In genomic region chr1:133797979-133798820, GRCm38 (mm10) we compare ENCODE assay signal across 8 mouse cellular contexts. TPM values are rescaled to one million over a fixed set of nuclear protein-coding genes. Genes with fewer than 3 reads are reported as not detected.
A peak's percentile ranks its signal among the peaks of the same experiment; 100 is the strongest.
DNase-seq lines count a peak whose midpoint lies in the region; ATAC-seq and TF ChIP-seq lines count a peak whose summit lies in the region.

No protein-coding gene starts in this region.

- H3K4me3 ChIP-seq in embryonic facial prominence, embryonic 14.5 days (ENCODE audit: low read depth, low read length): peak overlapping the region; percentile 57
- peak overlapping the region; percentile 65 for H3K4me3 ChIP-seq in intestine, embryonic 15.5 days (replicated peaks)
- H3K4me3 ChIP-seq in lung, postnatal 0 days (ENCODE audit: low read depth, low read length): peak overlapping the region; percentile 59; the same call in 1 of the 2 replicates
- H3K4me3 ChIP-seq in stomach, embryonic 15.5 days (replicated peaks): peak overlapping the region; percentile 59

- TF ChIP-seq CTCF in lung, postnatal 0 days (IDR thresholded peaks at IDR 0.05): no peak

- H3K27me3 ChIP-seq in embryonic facial prominence, embryonic 14.5 days (replicated peaks; ENCODE audit: control insufficient read depth, insufficient read depth, low read length): no peaks in the 10 kb centered on the region
- H3K27me3 ChIP-seq in intestine, embryonic 15.5 days (replicated peaks): no peaks in the 10 kb centered on the region
- H3K27me3 ChIP-seq in lung, postnatal 0 days (replicated peaks; ENCODE audit: insufficient read depth, low read length): no peaks in the 10 kb centered on the region
- H3K27me3 ChIP-seq in stomach, embryonic 15.5 days (replicated peaks): no peaks in the 10 kb centered on the region

- H3K27ac ChIP-seq in embryonic facial prominence, embryonic 14.5 days (replicated peaks; ENCODE audit: low read depth, low read length): 0 out of 2 replicates have a peak overlapping the region, but pooled peaks have one; percentile 18
- H3K27ac ChIP-seq in intestine, embryonic 15.5 days: 0 out of 2 replicates have a peak overlapping the region, but pooled peaks have one; percentile 22
- H3K27ac ChIP-seq in lung, postnatal 0 days (ENCODE audit: low read length): no peak overlapping the region
- H3K27ac ChIP-seq in stomach, embryonic 15.5 days: peak overlapping the region; percentile 16; the same call in 1 of the 2 replicates

- TF ChIP-seq EP300 in lung, postnatal 0 days (IDR thresholded peaks at IDR 0.05): peak; percentile 47; the same call in 1 of the 2 replicates

- 36% methylated on average over 9 of the region's 9 CpGs for WGBS in embryonic facial prominence, embryonic 14.5 days
- WGBS in intestine, embryonic 15.5 days: 30% methylated on average over 9 of the region's 9 CpGs
- WGBS in lung, postnatal 0 days: 35% methylated on average over 9 of the region's 9 CpGs
- 31% methylated on average over 9 of the region's 9 CpGs for WGBS in stomach, embryonic 15.5 days

- H3K4me2 ChIP-seq in embryonic facial prominence, embryonic 14.5 days (ENCODE audit: low read depth, low read length): peak overlapping the region; percentile 67
- H3K4me2 ChIP-seq in intestine, embryonic 15.5 days (replicated peaks): peak overlapping the region; percentile 94
- peak overlapping the region; percentile 89 for H3K4me2 ChIP-seq in lung, postnatal 0 days (replicated peaks; ENCODE audit: low read depth, low read length)
- H3K4me2 ChIP-seq in stomach, embryonic 15.5 days: peak overlapping the region; percentile 91

- H3K9ac ChIP-seq in embryonic facial prominence, embryonic 14.5 days (ENCODE audit: low read depth, low read length): peak overlapping the region; percentile 32; the same call in 1 of the 2 replicates
- no peak overlapping the region for H3K9ac ChIP-seq in intestine, embryonic 15.5 days
- H3K9ac ChIP-seq in lung, postnatal 0 days (replicated peaks; ENCODE audit: low read depth): 0 out of 2 replicates have a peak overlapping the region, but pooled peaks have one; percentile 8
- H3K9ac ChIP-seq in stomach, embryonic 15.5 days: no peak overlapping the region

- no peaks in the 10 kb centered on the region for H3K36me3 ChIP-seq in embryonic facial prominence, embryonic 14.5 days (ENCODE audit: control insufficient read depth, insufficient read depth, low read length)
- no peaks in the 10 kb centered on the region for H3K36me3 ChIP-seq in intestine, embryonic 15.5 days
- no peaks in the 10 kb centered on the region for H3K36me3 ChIP-seq in lung, postnatal 0 days (ENCODE audit: insufficient read depth, low read length)
- H3K36me3 ChIP-seq in stomach, embryonic 15.5 days: 0 out of 2 replicates have a peak, but pooled peaks cover 8% of the 10 kb centered on the region

- intact Hi-C loops in heart, postnatal 10 days (cut with DNase I): no loop called here
- intact Hi-C loops in left cerebral cortex, postnatal 36 days (cut with DNase I): no loop called here

- ATAC-seq in embryonic facial prominence, embryonic 14.5 days (ENCODE audit: low read depth): no peak
- ATAC-seq in intestine, embryonic 15.5 days: peak; percentile 57
- peak; percentile 33 for ATAC-seq in lung, postnatal 0 days
- ATAC-seq in stomach, embryonic 15.5 days (ENCODE audit: insufficient read depth, low FRiP score, low read depth): peak; percentile 80
- ATAC-seq in frontal cortex, adult (ENCODE audit: low TSS enrichment): no peak

- no peaks in the 10 kb centered on the region for H3K9me3 ChIP-seq in embryonic facial prominence, embryonic 14.5 days (ENCODE audit: control insufficient read depth, low read length)
- H3K9me3 ChIP-seq in intestine, embryonic 15.5 days: no peaks in the 10 kb centered on the region
- no peaks in the 10 kb centered on the region for H3K9me3 ChIP-seq in lung, postnatal 0 days (ENCODE audit: low read length)
- H3K9me3 ChIP-seq in stomach, embryonic 15.5 days: no peaks in the 10 kb centered on the region

- peak; percentile 96 for DNase-seq in heart, adult 11 months
- no peak for DNase-seq in heart, postnatal 10 days
- peak; percentile 34 for DNase-seq in embryonic facial prominence, embryonic 14.5 days (ENCODE audit: low spot score)
- peak; percentile 55 for DNase-seq in lung, postnatal 0 days (ENCODE audit: low spot score)
- no peak for DNase-seq in left cerebral cortex, postnatal 36 days (ENCODE audit: low spot score in 2 of 2)

- H3K4me1 ChIP-seq in embryonic facial prominence, embryonic 14.5 days (ENCODE audit: control insufficient read depth, insufficient read depth, low read length): peaks cover 35% of the 10 kb centered on the region
- peaks cover 35% of the 10 kb centered on the region for H3K4me1 ChIP-seq in intestine, embryonic 15.5 days (replicated peaks)
- peaks cover 21% of the 10 kb centered on the region; the same call in 1 of the 2 replicates for H3K4me1 ChIP-seq in lung, postnatal 0 days (ENCODE audit: insufficient read depth, low read depth, low read length)
- H3K4me1 ChIP-seq in stomach, embryonic 15.5 days: peaks cover 36% of the 10 kb centered on the region

RNA-seq across cellular contexts. Expression of gene Atp2b4, which starts 2.6 kb away (rescaled TPM):
- total RNA-seq in heart, postnatal 10 days (2021): 10 to 100 TPM; 34.4 to 38.8 TPM
- 22.9 and 23.4 TPM in 2 replicates for polyA plus RNA-seq in embryonic facial prominence, embryonic 14.5 days (2014; fragmentation: Nextera tagmentation; extraction: Ambion mirVana)
- 18.2 and 19.9 TPM in 2 replicates for polyA plus RNA-seq in intestine, embryonic 15.5 days (2015; fragmentation: Nextera tagmentation; extraction: Ambion mirVana)
- 7.8 and 8.5 TPM in 2 replicates for polyA plus RNA-seq in lung, postnatal 0 days (2015; fragmentation: Nextera tagmentation; extraction: Ambion mirVana)
- 21.5 and 22.0 TPM in 2 replicates for polyA plus RNA-seq in stomach, embryonic 15.5 days (2015; fragmentation: Nextera tagmentation; extraction: Ambion mirVana)
- total RNA-seq in left cerebral cortex, postnatal 36 days (2021): 100 to 1,000 TPM; 224 to 248 TPM

Comparison
In these comparisons a context has a peak if more than half of its experiments do, and no peak if none do; other contexts are left out.
1. DNase-seq: peak in heart, adult 11 months (single experiment), embryonic facial prominence, embryonic 14.5 days (single experiment) and lung, postnatal 0 days (single experiment); none in heart, postnatal 10 days (0 of 2) and left cerebral cortex, postnatal 36 days (0 of 2).
2. ATAC-seq: peak in intestine, embryonic 15.5 days (single experiment), lung, postnatal 0 days (single experiment) and stomach, embryonic 15.5 days (single experiment); none in embryonic facial prominence, embryonic 14.5 days (single experiment) and frontal cortex, adult (single experiment).
3. H3K9ac ChIP-seq: peak in embryonic facial prominence, embryonic 14.5 days (single experiment) and lung, postnatal 0 days (single experiment); none in intestine, embryonic 15.5 days (single experiment) and stomach, embryonic 15.5 days (single experiment).
4. Peak in every context shown above with its lines, with median percentiles within 50 percentile points of each other: H3K4me2 ChIP-seq and H3K4me3 ChIP-seq.